In the genomic region with DNA sequence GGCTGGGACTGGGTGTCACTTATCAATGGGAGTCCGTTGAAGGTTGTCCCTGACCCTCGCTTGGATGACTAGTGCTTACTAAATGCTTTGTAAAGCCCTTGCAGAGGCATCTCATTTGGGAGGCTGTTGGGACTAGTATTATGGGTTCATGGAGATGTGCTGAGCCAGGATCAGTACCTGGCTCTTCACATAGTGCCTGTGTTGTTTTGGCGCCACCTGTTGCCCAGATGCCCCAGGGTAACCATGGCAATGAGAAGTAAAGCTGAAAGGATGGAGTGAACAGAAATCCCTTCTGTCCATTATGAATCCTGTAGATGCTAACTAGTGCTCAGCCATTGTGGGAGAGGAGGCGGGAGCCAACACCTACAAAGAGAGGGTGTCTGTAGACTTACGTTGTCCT, we compare ENCODE assay signal across 8 mouse cellular contexts.
DNase-seq lines count a peak whose midpoint lies in the region; ATAC-seq and TF ChIP-seq lines count a peak whose summit lies in the region.
"Had no signal": no experiment of that assay in that cellular context is flagged by ENCODE, and none has a peak within 500 bp of the region (broad histone marks: within the 10 kb centered on the region; RNA-seq: fewer than 3 reads in every experiment).

No protein-coding gene starts in this region.

- no peak for TF ChIP-seq EP300 in MEL (IDR thresholded peaks at IDR 0.05; ENCODE audit: low read depth in 1 of 2, low read length in 2 of 2)
- TF ChIP-seq EP300 in liver, postnatal 0 days (IDR thresholded peaks at IDR 0.05; ENCODE audit: low read depth), result no peak

- H3K27ac ChIP-seq in layer of hippocampus, adult 2 months, result peak overlapping the region; percentile 86; the same call in 1 of the 2 replicates
- H3K27ac ChIP-seq in MEL (ENCODE audit: control insufficient read depth, low read depth, low read length), result no peak overlapping the region
- no peak overlapping the region for H3K27ac ChIP-seq in liver, postnatal 0 days (ENCODE audit: low read depth)
- H3K27ac ChIP-seq: liver, embryonic 13.5 days had no signal

- H3K27me3 ChIP-seq in MEL (ENCODE audit: control insufficient read depth in 1 of 2, insufficient read depth in 2 of 2, low read length in 2 of 2), result no peaks in the 10 kb centered on the region
- no peaks in the 10 kb centered on the region for H3K27me3 ChIP-seq in liver, postnatal 0 days (ENCODE audit: insufficient read depth, low read length)
- H3K27me3 ChIP-seq: liver, embryonic 13.5 days had no signal

- TF ChIP-seq POLR2A in MEL (IDR thresholded peaks at IDR 0.05; ENCODE audit: control insufficient read depth in 1 of 2, insufficient read depth in 1 of 2, low read depth in 1 of 2, low read length in 2 of 2, poor library complexity in 1 of 2), result no peak

- no peak for ATAC-seq in liver, postnatal 0 days

- 63% methylated on average over 5 of the region's 5 CpGs for WGBS in liver, postnatal 0 days (ENCODE audit: insufficient replicate concordance)

- TF ChIP-seq RAD21 in MEL (IDR thresholded peaks at IDR 0.05; ENCODE audit: low read depth, low read length), result peak; percentile 58

- H3K9me3 ChIP-seq in MEL (replicated peaks; ENCODE audit: insufficient read depth, low read length), result no peaks in the 10 kb centered on the region
- H3K9me3 ChIP-seq in liver, postnatal 0 days (ENCODE audit: low read length), result no peaks in the 10 kb centered on the region
- H3K9me3 ChIP-seq: liver, embryonic 13.5 days had no signal

- H3K4me3 ChIP-seq in layer of hippocampus, adult 2 months, result no peak overlapping the region
- no peak overlapping the region for H3K4me3 ChIP-seq in MEL (ENCODE audit: control insufficient read depth in 1 of 2, insufficient read depth in 1 of 2, low read depth in 2 of 2, low read length in 2 of 2)
- no peak overlapping the region for H3K4me3 ChIP-seq in liver, postnatal 0 days (ENCODE audit: low read depth, low read length)
- H3K4me3 ChIP-seq: liver, embryonic 13.5 days had no signal

- H3K4me1 ChIP-seq in MEL (ENCODE audit: control insufficient read depth in 1 of 2, insufficient read depth in 2 of 2, low read length in 2 of 2), result no peaks in the 10 kb centered on the region
- peaks cover 2% of the 10 kb centered on the region; the same call in 1 of the 2 replicates for H3K4me1 ChIP-seq in liver, postnatal 0 days (ENCODE audit: insufficient read depth)
- H3K4me1 ChIP-seq: liver, embryonic 13.5 days had no signal

- peak; percentile 56 for TF ChIP-seq CTCF in layer of hippocampus, adult 2 months (conservative IDR thresholded peaks at IDR 0.05)
- peak; percentile 44 to 70 (median 66) for TF ChIP-seq CTCF in MEL (IDR thresholded peaks at IDR 0.05 in 2 of 3, conservative IDR thresholded peaks at IDR 0.05 in 1 of 3; ENCODE audit: control insufficient read depth in 1 of 3, insufficient read depth in 1 of 3, low read depth in 2 of 3, low read length in 3 of 3, poor library complexity in 1 of 3, severe bottlenecking in 1 of 3)
- TF ChIP-seq CTCF in liver, postnatal 0 days (IDR thresholded peaks at IDR 0.05; ENCODE audit: low read depth), result peak; percentile 70

- H3K79me2 ChIP-seq in MEL (ENCODE audit: control insufficient read depth, insufficient read depth, low read length, poor library complexity), result no peaks in the 10 kb centered on the region

- no peak overlapping the region for H3K9ac ChIP-seq in MEL (ENCODE audit: control insufficient read depth, low read depth, low read length, poor library complexity, severe bottlenecking)
- no peak overlapping the region for H3K9ac ChIP-seq in liver, postnatal 0 days (replicated peaks)
- H3K9ac ChIP-seq: liver, embryonic 13.5 days had no signal

- H3K4me2 ChIP-seq in liver, postnatal 0 days (ENCODE audit: low read depth, low read length), result no peak overlapping the region
- H3K4me2 ChIP-seq: liver, embryonic 13.5 days had no signal

- peak in 1 of 2 experiments; percentile 16 for DNase-seq in layer of hippocampus, adult 2 months (ENCODE audit: low spot score in 2 of 2)
- DNase-seq in layer of hippocampus, adult 8-10 months (ENCODE audit: low spot score in 2 of 2), result no peak
- peak; percentile 30 for DNase-seq in MEL (ENCODE audit: low read depth, low spot score)
- peak; percentile 40 for DNase-seq in brain, adult 2 months (ENCODE audit: low read depth, low spot score)
- peak; percentile 52 for DNase-seq in liver, postnatal 0 days
- DNase-seq in thymus, postnatal 25 days, result peak; percentile 60
- DNase-seq in cerebellum, adult 18-20 months, result no peak
- DNase-seq: liver, embryonic 13.5 days had no signal

- H3K36me3 ChIP-seq in MEL (ENCODE audit: control insufficient read depth in 1 of 2, insufficient read depth in 2 of 2, low read length in 2 of 2), result peaks cover 0 to 1% of the 10 kb centered on the region in 2 experiments; a peak in 1 of 4 replicates
- no peaks in the 10 kb centered on the region for H3K36me3 ChIP-seq in liver, postnatal 0 days (replicated peaks; ENCODE audit: insufficient read depth, low read length)
- H3K36me3 ChIP-seq: liver, embryonic 13.5 days had no signal

TF ChIP-seq in MEL, 35 proteins besides CTCF, POLR2A, EP300 and RAD21:
- TF ChIP-seq MAFK (IDR thresholded peaks at IDR 0.05; ENCODE audit: borderline replicate concordance, low read depth, low read length) (no peak), ZC3H11A (IDR thresholded peaks at IDR 0.05; ENCODE audit: low read depth, low read length) (peak; percentile 31; the same call in 1 of the 2 replicates), SMC3 (IDR thresholded peaks at IDR 0.05; ENCODE audit: low read depth, low read length) (peak; percentile 53)
TF ChIP-seq in MEL: peak in this region for 2.

Comparison
In these comparisons a context has a peak if more than half of its experiments do, and no peak if none do; other contexts are left out.
1. DNase-seq: peak in MEL (single experiment), brain, adult 2 months (single experiment), liver, postnatal 0 days (single experiment) and thymus, postnatal 25 days (single experiment); none in layer of hippocampus, adult 8-10 months (0 of 2) and cerebellum, adult 18-20 months (0 of 2).
2. Peak in every context shown above with its lines, with median percentiles within 50 percentile points of each other: CTCF ChIP-seq.